Mouse (Mus musculus) hematopoietic stem cell, adult 5-6 weeks (primary cell): ENCODE results near the gene Gcnt2. TPM values are rescaled to one million over a fixed set of nuclear protein-coding genes. Genes with fewer than 3 reads are reported as not detected.
"Not testable (repeated sequence)": the region's sequence is repeated elsewhere in the genome, so short reads cannot be mapped to it uniquely, and the experiment has no call there.

Experiments
- ATAC-seq, 2 experiments: fragments of 125-278 bp in 1 of 2; replicated peaks in 1 of 2; 2 replicates each; pipeline ENCODE4 v1.8.0; 2016 to 2017; ENCODE audit warnings: inconsistent platforms in 2 of 2, mild to moderate bottlenecking in 2 of 2, moderate number of reproducible peaks in 2 of 2, low read depth in 1 of 2, moderate TSS enrichment in 1 of 2; ENCODE audit not compliant: low FRiP score in 2 of 2, poor library complexity in 2 of 2, severe bottlenecking in 2 of 2, insufficient read depth in 1 of 2, low TSS enrichment in 1 of 2
- total RNA-seq: library from RNA; stranded (forward); fragments of 172-1452, 232-1000 nt; gene quantifications from 2 replicates; pipeline ENCODE4 v1.2.3, GENCODE M21; 2017

Gene Gcnt2
- total RNA-seq, 1 experiment from 2014 or later: 210 TPM

GRCm38 (mm10) chr13:40917161-40918091 is 57.9 kb downstream of the Gcnt2 start:
- ATAC-seq: peak; percentile 24 to 43; a peak in 2 of 4 replicates

DNA sequence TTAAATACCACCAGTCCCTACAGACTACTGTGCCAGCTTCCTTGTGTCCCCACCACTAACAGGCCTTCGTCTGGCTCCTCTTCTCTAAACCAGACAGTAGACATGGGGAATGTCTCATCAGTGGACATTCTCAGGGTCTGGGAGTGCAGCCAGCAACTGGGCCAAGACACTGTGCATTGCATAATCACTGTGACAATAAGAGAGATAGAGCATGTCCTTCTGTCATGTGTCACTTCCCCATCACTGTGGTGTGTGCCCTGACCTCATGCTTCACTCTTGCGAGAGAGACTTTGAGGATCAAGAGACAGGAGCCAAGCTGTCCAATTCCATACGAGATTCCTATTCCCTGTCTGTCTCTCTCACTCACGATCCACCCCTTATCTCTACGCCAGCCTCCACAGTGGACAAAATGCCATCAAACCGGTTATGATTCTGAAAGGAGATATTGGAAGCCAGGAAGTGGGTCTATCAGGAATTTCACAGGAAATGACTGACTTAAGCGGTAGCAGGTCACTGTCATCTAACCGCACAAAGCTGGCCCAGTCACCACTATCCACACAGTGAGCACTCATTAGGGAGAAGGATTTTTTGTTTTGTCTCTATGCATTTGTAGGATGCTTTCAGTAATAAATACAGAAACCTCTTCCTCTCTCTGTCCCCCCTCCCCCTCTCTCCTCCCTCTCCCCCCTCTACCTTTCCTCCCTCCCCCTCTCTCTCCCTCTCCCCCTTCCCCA is 61.9 kb downstream of the Gcnt2 start:
- ATAC-seq: peak in 1 of 2 experiments; percentile 36; a peak in 1 of 4 replicates

- peak in 1 of 2 experiments; percentile 23; a peak in 1 of 4 replicates for ATAC-seq
Measured at GRCm38 (mm10) chr13:40922311-40922877, 62.8 kb downstream of the Gcnt2 start.

DNA sequence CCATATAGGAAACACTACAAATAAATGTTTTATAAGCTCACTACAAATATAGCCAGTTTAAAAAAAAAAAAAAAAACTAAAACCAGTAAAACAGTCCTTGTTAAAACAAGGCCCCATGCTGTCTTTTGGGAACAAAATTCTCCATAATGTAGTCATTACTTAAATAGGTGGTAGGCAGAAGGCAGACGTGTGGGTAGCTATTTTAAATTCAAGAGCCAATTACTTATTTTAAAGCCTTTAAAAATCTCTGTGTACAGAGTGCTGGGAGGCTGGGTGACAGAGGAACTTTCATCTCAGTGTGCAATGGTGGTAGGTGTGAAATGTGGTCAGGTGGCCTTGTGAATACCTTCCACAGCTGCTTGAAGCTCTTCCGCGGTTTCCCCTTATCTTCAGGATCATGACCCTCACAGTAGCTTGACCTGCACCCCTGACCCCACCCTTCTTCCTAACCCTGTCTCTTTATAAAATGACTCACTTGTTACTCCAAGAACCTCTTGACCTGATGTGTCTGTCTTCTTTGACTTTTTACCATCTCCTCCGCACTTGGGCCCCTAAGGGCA is 64.3 kb downstream of the Gcnt2 start:
- ATAC-seq: no peak

DNA sequence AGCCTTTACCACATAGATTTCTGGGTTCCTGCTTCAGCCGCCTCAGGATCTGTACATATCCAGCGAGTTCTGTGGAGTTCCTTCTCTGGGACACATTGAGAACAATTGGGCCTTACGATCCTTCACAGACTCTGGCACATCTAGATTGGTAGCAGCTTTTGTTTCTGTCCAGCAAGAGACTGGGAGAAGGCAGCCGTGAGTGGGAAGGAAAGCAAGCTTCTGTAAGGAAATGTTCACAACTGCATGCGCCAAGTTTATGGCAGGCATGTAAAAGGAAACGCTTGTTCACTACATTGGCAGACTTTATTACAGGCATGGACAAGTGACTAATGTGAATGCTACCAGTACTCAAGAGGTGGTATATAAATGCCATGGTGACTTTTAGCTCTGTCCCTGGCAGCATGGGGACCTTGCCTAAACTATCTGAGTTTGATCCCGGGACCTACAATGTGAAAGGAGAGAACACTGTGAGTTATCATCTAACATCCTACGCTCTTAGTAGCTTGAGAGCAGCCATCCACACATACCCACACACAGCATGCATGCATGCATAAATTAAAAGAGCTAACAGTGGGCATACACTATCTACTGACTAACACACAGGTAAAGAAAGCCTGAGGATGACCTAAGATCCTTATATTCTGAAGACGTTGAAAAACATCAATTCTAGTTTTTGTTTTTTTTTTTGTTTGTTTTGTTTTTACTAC is 68.8 kb downstream of the Gcnt2 start:
- peak in 1 of 2 experiments; percentile 44; a peak in 1 of 4 replicates for ATAC-seq

- not testable (repeated sequence) for ATAC-seq
Measured at GRCm38 (mm10) chr13:40931871-40932270, 72.3 kb downstream of the Gcnt2 start.

DNA sequence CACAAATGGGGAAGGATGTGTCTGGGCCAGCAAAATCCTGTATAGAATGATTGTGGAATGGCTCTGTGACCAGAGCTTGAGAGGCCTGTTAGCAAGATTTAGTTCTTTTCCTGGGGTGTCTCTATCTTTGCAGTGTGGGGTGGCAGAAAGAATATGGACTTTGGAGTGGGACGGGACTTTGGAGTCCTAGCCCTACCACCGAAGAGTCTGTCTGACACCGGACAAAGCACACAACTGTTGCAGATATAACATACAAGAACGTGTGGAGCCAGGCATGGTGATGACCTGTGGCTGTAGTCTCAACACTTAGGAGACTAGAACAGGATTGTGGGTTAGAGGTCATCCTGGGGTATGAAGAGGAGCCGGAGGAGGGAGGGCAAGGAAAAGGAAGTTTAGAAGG is 73.0 kb downstream of the Gcnt2 start:
- ATAC-seq: no peak

DNA sequence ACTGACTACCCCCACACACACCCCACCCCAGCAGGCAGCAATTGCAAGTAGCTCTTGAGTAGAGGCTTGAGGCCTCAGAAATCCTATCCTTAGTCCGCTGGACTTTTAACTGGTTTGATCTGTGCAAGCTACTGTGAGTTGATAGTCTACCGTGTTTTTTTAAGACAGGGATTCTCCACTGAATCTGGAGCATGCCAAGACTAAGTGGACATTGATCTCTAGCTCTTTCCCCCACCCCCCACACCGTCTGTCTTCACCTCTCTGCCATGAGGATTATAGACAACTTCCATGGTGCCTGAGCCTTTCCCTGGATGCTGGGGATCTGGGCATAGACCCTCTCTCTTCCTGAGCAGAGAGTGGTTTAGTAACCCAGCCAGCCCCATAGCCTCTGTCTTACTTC is 74.8 kb downstream of the Gcnt2 start:
- ATAC-seq: no peak

GRCm38 (mm10) chr13:40937586-40937985 is 78.0 kb downstream of the Gcnt2 start:
- ATAC-seq: no peak

GRCm38 (mm10) chr13:40938485-40939357 is 79.2 kb downstream of the Gcnt2 start:
- ATAC-seq: no peak

DNA sequence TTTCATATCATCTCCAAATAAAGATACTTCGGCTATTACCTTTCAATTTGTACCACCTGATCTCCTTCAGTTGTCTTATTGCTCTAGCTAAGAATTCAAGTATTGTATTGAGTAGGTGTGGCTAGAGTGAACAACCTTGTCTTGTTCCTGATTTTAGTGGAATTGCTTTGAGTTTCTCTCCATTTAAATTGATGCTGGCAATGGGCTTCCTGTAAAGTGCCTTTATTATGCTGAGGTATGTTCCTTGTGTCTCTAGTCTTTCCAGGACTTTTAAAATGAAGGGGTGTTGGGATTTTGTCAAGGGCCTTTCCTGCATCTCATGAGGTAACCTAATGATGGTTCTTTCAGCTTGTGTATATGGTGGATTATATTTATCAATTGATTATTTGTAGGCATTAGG is 83.5 kb downstream of the Gcnt2 start:
- ATAC-seq: no peak

GRCm38 (mm10) chr13:40943936-40944335 is 84.4 kb downstream of the Gcnt2 start:
- ATAC-seq: peak; percentile 77 to 82

DNA sequence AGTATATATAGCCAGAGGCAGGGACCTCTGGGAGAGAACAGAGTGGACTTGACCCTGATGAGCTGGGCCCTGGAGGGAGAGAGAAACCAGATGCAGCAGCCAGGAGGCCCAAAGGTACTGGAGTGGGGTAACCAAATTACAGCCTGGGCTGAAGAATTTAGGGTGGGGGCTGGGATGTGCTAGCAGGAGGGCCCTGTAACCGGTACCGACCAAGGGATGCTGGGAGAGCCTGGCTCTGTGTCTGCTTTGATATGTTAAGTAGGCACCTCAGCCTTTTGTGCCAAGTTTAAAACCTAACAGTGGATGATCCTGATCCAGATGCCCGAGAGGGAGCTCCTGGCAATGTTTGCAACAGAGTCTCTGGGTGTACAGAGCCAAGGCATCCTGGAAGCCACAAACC is 84.8 kb downstream of the Gcnt2 start:
- peak in 1 of 2 experiments; percentile 15; a peak in 2 of 4 replicates for ATAC-seq

- peak; percentile 18 to 50; a peak in 3 of 4 replicates for ATAC-seq
Measured at GRCm38 (mm10) chr13:40946513-40946912, 87.0 kb downstream of the Gcnt2 start.

DNA sequence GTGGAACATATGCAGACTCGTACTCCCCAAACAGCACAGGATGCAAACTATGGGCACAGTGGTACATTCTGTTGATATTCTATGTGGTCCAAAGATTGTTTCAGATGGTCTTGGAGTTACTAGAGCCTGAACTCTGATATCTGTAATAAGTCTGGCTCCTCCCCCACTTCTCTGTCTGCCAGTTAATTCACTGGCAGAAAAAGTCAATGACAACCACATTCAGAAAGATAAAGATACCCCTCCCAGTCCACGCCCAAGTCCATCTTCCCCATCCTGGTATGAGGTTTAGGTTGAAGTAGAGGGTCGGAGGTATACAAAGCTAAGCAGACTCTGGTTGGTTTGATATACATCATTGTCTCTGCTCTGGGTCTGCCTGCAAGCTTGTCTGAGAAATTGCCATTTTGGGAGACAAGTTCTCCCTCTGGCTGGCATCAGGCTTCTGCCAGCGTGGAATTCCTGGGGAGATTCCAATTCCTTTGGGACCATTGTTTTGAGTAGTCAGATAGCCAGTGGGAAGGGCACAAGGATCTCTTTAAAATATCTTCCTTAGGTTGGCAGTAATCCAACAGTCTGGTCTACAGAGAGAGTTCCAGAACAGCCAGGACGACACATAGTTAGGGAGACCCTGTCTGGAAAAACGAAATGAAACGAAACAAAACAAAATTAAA is 88.1 kb downstream of the Gcnt2 start:
- no peak for ATAC-seq
